Mouse (Mus musculus): ENCODE results near the gene Agpat2. TPM values are rescaled to one million over a fixed set of nuclear protein-coding genes. Genes with fewer than 3 reads are reported as not detected.
A peak's percentile ranks its signal among the peaks of the same experiment; 100 is the strongest.

Gene Agpat2
- polyA plus RNA-seq, 1 experiment from 2014 or later, result 57.1 TPM

DNA sequence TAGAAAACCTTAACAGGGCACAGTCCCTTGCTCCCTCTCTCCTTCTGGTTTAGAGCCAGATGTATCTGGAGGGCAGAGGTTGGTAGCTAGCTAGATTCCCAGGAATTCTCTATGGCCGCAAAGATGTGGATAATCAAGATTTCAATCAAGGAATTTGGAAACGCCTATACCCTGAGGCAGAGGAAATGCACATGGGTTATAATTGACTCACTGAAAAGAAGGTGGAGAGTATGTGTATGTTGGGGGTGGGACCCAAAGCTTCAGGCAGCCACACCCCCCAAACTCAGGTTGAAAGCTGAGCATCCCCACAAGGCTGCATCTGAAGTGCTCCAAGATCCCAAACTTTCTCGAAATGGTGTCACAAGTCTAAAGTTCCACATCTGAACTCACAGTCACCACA lies 5.8 kb downstream of the Agpat2 start:
- ATAC-seq (replicated peaks; ENCODE audit: low FRiP score, low read depth) (no peak), DNase-seq (ENCODE audit: low spot score) (no peak)
- no peaks in the 10 kb centered on the region for H3K9me3 ChIP-seq (replicated peaks; ENCODE audit: low read length)
- no peak overlapping the region for H3K4me3 ChIP-seq (replicated peaks; ENCODE audit: low read depth, low read length)
- H3K9ac ChIP-seq (ENCODE audit: low read depth, low read length), result no peak overlapping the region
- TF ChIP-seq CTCF (IDR thresholded peaks at IDR 0.05; ENCODE audit: low read depth), result no peak
- H3K36me3 ChIP-seq (ENCODE audit: insufficient read depth, low read length), result peaks cover 9% of the 10 kb centered on the region; the same call in 1 of the 2 replicates
- no peak overlapping the region for H3K27ac ChIP-seq
- H3K27me3 ChIP-seq (ENCODE audit: insufficient read depth, low read length), result no peaks in the 10 kb centered on the region
- H3K4me2 ChIP-seq (ENCODE audit: low read length), result no peak overlapping the region
- H3K4me1 ChIP-seq (replicated peaks; ENCODE audit: insufficient read depth, low read length), result peaks cover 13% of the 10 kb centered on the region; the same call in 1 of the 2 replicates
- 72% methylated on average over 3 of the region's 3 CpGs for WGBS

DNA sequence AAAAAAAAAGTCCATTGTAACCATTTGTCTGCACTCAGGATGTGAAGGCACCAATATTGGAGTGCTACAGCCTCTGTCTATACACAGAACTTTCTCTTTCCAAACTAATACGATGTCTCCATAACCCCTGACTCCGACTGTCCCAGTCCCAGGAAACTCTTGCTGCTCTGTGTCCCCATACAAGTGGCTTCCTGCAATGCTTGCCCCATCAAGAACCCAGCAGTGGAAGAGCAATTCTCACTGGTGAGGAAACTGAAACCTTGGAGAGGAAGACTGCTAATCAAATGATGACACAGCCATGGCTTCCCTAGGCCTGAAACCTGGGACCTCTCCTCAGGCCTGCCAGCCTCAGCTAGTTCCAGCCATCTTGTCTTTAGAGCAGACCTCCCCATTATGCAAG lies 6.4 kb downstream of the Agpat2 start:
- no peak for ATAC-seq (replicated peaks; ENCODE audit: low FRiP score, low read depth)
- H3K4me3 ChIP-seq (replicated peaks; ENCODE audit: low read depth, low read length), result no peak overlapping the region

DNA sequence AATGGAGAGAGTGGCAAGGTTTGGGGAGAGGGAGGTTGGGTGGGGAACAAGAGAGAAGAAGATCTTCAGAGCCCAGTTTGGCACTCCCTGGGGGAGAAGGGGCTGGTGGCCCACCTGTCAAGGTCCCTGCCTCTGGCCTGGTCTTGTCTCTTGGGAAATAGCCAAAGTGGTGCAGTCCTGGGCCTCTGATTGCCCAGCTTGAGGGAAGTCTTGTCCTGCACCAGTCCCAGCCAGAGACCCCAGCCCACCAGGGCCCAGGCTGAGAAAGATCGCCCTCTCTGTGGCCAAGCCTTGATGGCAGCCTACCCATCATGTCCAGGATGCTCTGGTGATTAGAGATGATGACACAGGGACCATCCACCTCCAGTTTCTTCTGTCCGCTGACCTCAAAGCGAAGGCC lies 7.3 kb downstream of the Agpat2 start:
- ATAC-seq (replicated peaks; ENCODE audit: low FRiP score, low read depth) (no peak), DNase-seq (ENCODE audit: low spot score) (no peak)
- 0 out of 2 replicates have a peak, but pooled peaks cover 8% of the 10 kb centered on the region for H3K4me1 ChIP-seq (replicated peaks; ENCODE audit: insufficient read depth, low read length)
- H3K4me3 ChIP-seq (replicated peaks; ENCODE audit: low read depth, low read length), result no peak overlapping the region
- peaks cover 24% of the 10 kb centered on the region for H3K36me3 ChIP-seq (ENCODE audit: insufficient read depth, low read length)
- H3K9me3 ChIP-seq (replicated peaks; ENCODE audit: low read length), result no peaks in the 10 kb centered on the region
- no peak for TF ChIP-seq CTCF (IDR thresholded peaks at IDR 0.05; ENCODE audit: low read depth)
- WGBS, result 91% methylated on average over 3 of the region's 3 CpGs
- H3K27me3 ChIP-seq (ENCODE audit: insufficient read depth, low read length), result no peaks in the 10 kb centered on the region
- H3K9ac ChIP-seq (ENCODE audit: low read depth, low read length), result no peak overlapping the region
- H3K27ac ChIP-seq, result no peak overlapping the region
- no peak overlapping the region for H3K4me2 ChIP-seq (ENCODE audit: low read length)

More for the DNA sequence above, 6.4 kb downstream of the Agpat2 start:
- Histone ChIP-seq H3K9ac (ENCODE audit: low read depth, low read length) (no peak overlapping the region), H3K27ac (no peak overlapping the region), H3K9me3 (replicated peaks; ENCODE audit: low read length) (no peaks in the 10 kb centered on the region), H3K36me3 (ENCODE audit: insufficient read depth, low read length) (peaks cover 15% of the 10 kb centered on the region), H3K27me3 (ENCODE audit: insufficient read depth, low read length) (no peaks in the 10 kb centered on the region), H3K4me2 (ENCODE audit: low read length) (no peak overlapping the region), H3K4me1 (replicated peaks; ENCODE audit: insufficient read depth, low read length) (0 out of 2 replicates have a peak, but pooled peaks cover 10% of the 10 kb centered on the region)
- no peak for TF ChIP-seq CTCF (IDR thresholded peaks at IDR 0.05; ENCODE audit: low read depth)
- WGBS, result 88% methylated on average over 2 of the region's 2 CpGs
- DNase-seq (ENCODE audit: low spot score), result no peak

DNA sequence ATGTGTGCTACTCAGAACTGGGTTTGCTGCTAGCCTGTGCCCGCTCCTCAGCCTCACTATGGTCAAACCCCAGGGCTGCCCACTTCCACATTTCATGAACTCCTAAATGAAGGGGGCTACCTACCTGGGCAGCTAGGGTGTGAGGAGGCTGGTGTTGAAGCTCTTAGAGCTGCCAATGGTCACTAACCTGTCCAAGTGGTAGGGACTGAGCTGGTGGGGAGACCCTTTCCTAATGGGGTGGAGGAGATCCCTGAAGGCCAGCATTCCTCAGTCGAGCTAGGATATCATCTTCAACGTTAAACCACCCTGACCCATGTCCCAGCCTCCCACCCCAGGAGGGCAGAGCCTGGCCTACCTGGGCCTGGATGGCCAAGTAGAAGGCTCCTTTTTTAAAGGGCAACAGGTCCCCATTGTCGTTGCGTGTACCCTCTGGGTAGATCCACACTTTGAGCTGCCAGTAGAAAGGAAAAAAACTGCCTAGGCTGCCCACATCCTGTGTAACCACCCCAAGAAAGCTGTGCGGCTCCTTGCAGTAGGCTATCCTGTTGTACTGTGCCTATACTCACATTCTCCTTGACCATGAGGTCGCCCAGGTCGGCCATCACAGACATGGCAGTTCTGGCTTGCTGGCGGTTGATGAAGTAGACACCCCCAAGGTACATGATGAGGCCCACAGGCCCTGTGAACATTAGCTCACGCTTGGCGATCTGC lies 8.3 kb downstream of the Agpat2 start:
- WGBS, result 75% methylated on average over 11 of the region's 11 CpGs
- ATAC-seq (replicated peaks; ENCODE audit: low FRiP score, low read depth), result no peak
- no peak for DNase-seq (ENCODE audit: low spot score)
- H3K4me2 ChIP-seq (ENCODE audit: low read length), result no peak overlapping the region
- H3K4me3 ChIP-seq (replicated peaks; ENCODE audit: low read depth, low read length), result no peak overlapping the region
- no peak for TF ChIP-seq CTCF (IDR thresholded peaks at IDR 0.05; ENCODE audit: low read depth)
- H3K4me1 ChIP-seq (replicated peaks; ENCODE audit: insufficient read depth, low read length), result 0 out of 2 replicates have a peak, but pooled peaks cover 8% of the 10 kb centered on the region
- H3K27me3 ChIP-seq (ENCODE audit: insufficient read depth, low read length), result no peaks in the 10 kb centered on the region
- H3K9ac ChIP-seq (ENCODE audit: low read depth, low read length), result no peak overlapping the region
- no peaks in the 10 kb centered on the region for H3K9me3 ChIP-seq (replicated peaks; ENCODE audit: low read length)
- peak overlapping the region; percentile 77 for H3K27ac ChIP-seq
- peaks cover 24% of the 10 kb centered on the region for H3K36me3 ChIP-seq (ENCODE audit: insufficient read depth, low read length)

DNA sequence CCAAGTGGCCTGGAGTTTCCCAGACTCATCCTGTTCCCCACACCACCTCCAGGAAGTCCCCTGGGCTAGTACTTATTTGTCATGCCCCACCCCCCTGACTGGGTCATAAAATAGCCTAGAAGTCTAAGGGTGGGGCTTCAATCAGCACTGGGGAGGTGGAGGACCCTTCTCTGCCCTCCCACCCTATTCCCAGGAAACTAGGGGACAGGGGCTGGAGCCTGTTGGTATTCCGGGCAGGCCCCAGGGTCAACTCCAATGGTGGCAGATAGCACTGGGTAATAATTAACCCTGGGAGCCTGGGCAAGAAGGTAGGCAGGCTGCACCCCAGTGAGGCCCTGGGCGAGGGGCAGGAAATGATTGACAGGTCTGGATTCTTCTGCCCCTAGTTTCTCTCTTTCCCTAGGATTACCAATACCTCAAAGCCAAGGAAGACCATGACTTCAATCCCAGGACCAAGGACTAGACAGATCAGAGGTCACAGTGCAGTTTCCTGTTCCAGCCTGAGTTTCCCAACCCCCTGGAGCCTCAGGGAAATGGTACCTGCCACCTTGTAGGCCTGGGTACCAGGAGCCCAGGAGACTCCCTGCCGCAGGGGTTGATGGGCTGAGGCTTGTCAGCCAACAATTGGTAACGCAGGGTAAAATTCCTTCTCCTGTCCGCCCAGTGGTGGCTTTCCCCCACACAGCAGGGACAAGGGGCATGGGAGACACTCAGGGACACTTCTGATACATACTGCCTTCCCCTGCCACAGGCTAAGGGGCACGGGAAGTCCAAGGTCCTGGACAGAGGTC lies 9.1 kb downstream of the Agpat2 start:
- Histone ChIP-seq H3K9me3 (replicated peaks; ENCODE audit: low read length) (no peaks in the 10 kb centered on the region), H3K4me2 (ENCODE audit: low read length) (no peak overlapping the region), H3K4me1 (replicated peaks; ENCODE audit: insufficient read depth, low read length) (0 out of 2 replicates have a peak, but pooled peaks cover 5% of the 10 kb centered on the region), H3K27me3 (ENCODE audit: insufficient read depth, low read length) (no peaks in the 10 kb centered on the region), H3K27ac (peak overlapping the region; percentile 77), H3K4me3 (replicated peaks; ENCODE audit: low read depth, low read length) (no peak overlapping the region), H3K36me3 (ENCODE audit: insufficient read depth, low read length) (peaks cover 24% of the 10 kb centered on the region), H3K9ac (ENCODE audit: low read depth, low read length) (peak overlapping the region; percentile 13; the same call in 1 of the 2 replicates)
- DNase-seq (ENCODE audit: low spot score), result peak; percentile 58
- WGBS, result 54% methylated on average over 6 of the region's 6 CpGs
- peak; percentile 64 for ATAC-seq (replicated peaks; ENCODE audit: low FRiP score, low read depth)
- TF ChIP-seq CTCF (IDR thresholded peaks at IDR 0.05; ENCODE audit: low read depth), result no peak

DNA sequence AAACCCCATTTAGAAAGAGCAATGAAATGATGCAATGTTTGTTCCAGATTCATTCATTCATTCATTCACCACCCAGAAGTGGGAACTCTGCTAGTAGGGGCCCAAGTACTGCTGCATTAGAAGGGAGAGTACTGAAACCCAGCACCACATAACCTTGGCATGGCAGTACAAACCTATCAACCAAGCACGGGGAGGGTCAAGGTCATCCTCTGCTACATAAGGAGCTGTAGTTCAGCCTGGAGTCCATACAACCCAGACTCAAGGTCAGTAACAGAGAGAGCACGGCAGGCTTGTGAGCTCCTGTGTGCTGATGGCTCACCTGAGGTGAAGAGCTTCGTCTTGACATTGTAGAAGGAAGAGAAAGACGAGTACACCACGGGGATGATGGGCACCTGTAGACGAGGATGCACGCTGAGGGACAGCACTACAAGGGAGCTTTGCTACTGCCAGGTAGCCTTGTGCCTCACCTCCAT lies 9.7 kb downstream of the Agpat2 start:
- ATAC-seq (replicated peaks; ENCODE audit: low FRiP score, low read depth) (no peak), DNase-seq (ENCODE audit: low spot score) (no peak)
- H3K9me3 ChIP-seq (replicated peaks; ENCODE audit: low read length), result no peaks in the 10 kb centered on the region
- peaks cover 24% of the 10 kb centered on the region for H3K36me3 ChIP-seq (ENCODE audit: insufficient read depth, low read length)
- no peak overlapping the region for H3K9ac ChIP-seq (ENCODE audit: low read depth, low read length)
- WGBS, result 78% methylated on average over 7 of the region's 7 CpGs
- H3K4me2 ChIP-seq (ENCODE audit: low read length), result no peak overlapping the region
- no peak for TF ChIP-seq CTCF (IDR thresholded peaks at IDR 0.05; ENCODE audit: low read depth)
- 0 out of 2 replicates have a peak, but pooled peaks cover 4% of the 10 kb centered on the region for H3K4me1 ChIP-seq (replicated peaks; ENCODE audit: insufficient read depth, low read length)
- peak overlapping the region; percentile 77 for H3K27ac ChIP-seq
- no peaks in the 10 kb centered on the region for H3K27me3 ChIP-seq (ENCODE audit: insufficient read depth, low read length)
- no peak overlapping the region for H3K4me3 ChIP-seq (replicated peaks; ENCODE audit: low read depth, low read length)

All from kidney, postnatal 0 days (tissue).